Mouse (Mus musculus): ENCODE measurements at regions not wholly inside any gene's neighbourhood (a gene's known extent, or its start where the extent isn't known, plus 50 kb on each side); places are given as distances from the start of the nearest gene placed in this dataset.
A peak's percentile ranks its signal among the peaks of the same experiment; 100 is the strongest.

- peak; percentile 91 for DNase-seq (ENCODE audit: low spot score)
These were observed 114.3 kb upstream of the Cpm start for GRCm38 (mm10) chr10:117515039-117515438.

- DNase-seq (ENCODE audit: low spot score), result peak; percentile 93
These were observed 115.3 kb upstream of the Cpm start for GRCm38 (mm10) chr10:117513925-117514546.

- no peak for DNase-seq (ENCODE audit: low spot score)
These were observed 116.7 kb upstream of the Cpm start for GRCm38 (mm10) chr10:117512424-117513257.

GRCm38 (mm10) chr10:117511483-117512406 is 117.6 kb upstream of the Cpm start:
- DNase-seq (ENCODE audit: low spot score), result peak; percentile 92

GRCm38 (mm10) chr10:117510529-117511482 is 118.5 kb upstream of the Cpm start:
- peak; percentile 92 for DNase-seq (ENCODE audit: low spot score)

- peak; percentile 92 for DNase-seq (ENCODE audit: low spot score)
These were observed 119.1 kb upstream of the Cpm start for GRCm38 (mm10) chr10:117510224-117510486.

- DNase-seq (ENCODE audit: low spot score), result peak; percentile 92
These were observed 119.7 kb upstream of the Cpm start for GRCm38 (mm10) chr10:117509431-117510223.

- DNase-seq (ENCODE audit: low spot score), result no peak
These were observed 122.9 kb upstream of the Cpm start for GRCm38 (mm10) chr10:117506252-117506992.

- no peak for DNase-seq (ENCODE audit: low spot score)
These were observed 123.8 kb upstream of the Cpm start for GRCm38 (mm10) chr10:117505529-117505928.

- DNase-seq (ENCODE audit: low spot score), result no peak
These were observed 124.2 kb upstream of the Cpm start for GRCm38 (mm10) chr10:117505057-117505456.

- no peak for DNase-seq (ENCODE audit: low spot score)
These were observed 124.6 kb upstream of the Cpsf6 start for GRCm38 (mm10) chr10:117504267-117504902.

GRCm38 (mm10) chr10:117503222-117504184 is 123.7 kb upstream of the Cpsf6 start:
- no peak for DNase-seq (ENCODE audit: low spot score)

GRCm38 (mm10) chr10:117502731-117503130 is 122.9 kb upstream of the Cpsf6 start:
- DNase-seq (ENCODE audit: low spot score), result no peak

GRCm38 (mm10) chr10:117502135-117502534 is 122.3 kb upstream of the Cpsf6 start:
- no peak for DNase-seq (ENCODE audit: low spot score)

GRCm38 (mm10) chr10:117501426-117501825 is 121.6 kb upstream of the Cpsf6 start:
- DNase-seq (ENCODE audit: low spot score), result no peak

GRCm38 (mm10) chr10:117500457-117501108 is 120.8 kb upstream of the Cpsf6 start:
- DNase-seq (ENCODE audit: low spot score), result no peak

GRCm38 (mm10) chr10:117499864-117500453 is 120.1 kb upstream of the Cpsf6 start:
- no peak for DNase-seq (ENCODE audit: low spot score)

Measured in adipocyte (in vitro differentiated cells).